Mouse (Mus musculus) adrenal gland, postnatal 25 days (tissue): ENCODE data around the gene Hnrnpab. TPM values are rescaled to one million over a fixed set of nuclear protein-coding genes. Genes with fewer than 3 reads are reported as not detected.

Experiments
- DNase-seq: peaks from one replicate; pipeline ENCODE4 v3.0.0; 2021; ENCODE audit warnings: mixed read lengths
- long read RNA-seq: library from polyadenylated mRNA; stranded (forward); transcript quantifications from one replicate; pipeline ENCODE4 v2.0.0, GENCODE M21; 2021
- total RNA-seq: library from RNA; stranded (reverse); gene quantifications from 2 replicates; pipeline ENCODE4 v1.2.3, GENCODE M21; 2021

Gene Hnrnpab
- total RNA-seq: 304 and 331 TPM in 2 replicates
- long read RNA-seq, transcript Hnrnpab-203 (8 exons, 1,437 nt): minor isoform, 71 of 209 reads
- long read RNA-seq, transcript Hnrnpab-201 (7 exons, 2,370 nt): major isoform, 87 of 209 reads
- long read RNA-seq, partial matches to known transcripts: 25 of 209 reads
- long read RNA-seq, other reads (novel, unspliced or antisense): 25 of 209 reads

- DNase-seq: peak; percentile 93
Observed at GRCm38 (mm10) chr11:51606447-51607095, at the start of gene Hnrnpab. Gene Hnrnpab, minus strand, starts transcription at chr11:51606847.

- DNase-seq: no peak
Observed at GRCm38 (mm10) chr11:51654891-51655290, 48.2 kb upstream of the Hnrnpab start.

DNA sequence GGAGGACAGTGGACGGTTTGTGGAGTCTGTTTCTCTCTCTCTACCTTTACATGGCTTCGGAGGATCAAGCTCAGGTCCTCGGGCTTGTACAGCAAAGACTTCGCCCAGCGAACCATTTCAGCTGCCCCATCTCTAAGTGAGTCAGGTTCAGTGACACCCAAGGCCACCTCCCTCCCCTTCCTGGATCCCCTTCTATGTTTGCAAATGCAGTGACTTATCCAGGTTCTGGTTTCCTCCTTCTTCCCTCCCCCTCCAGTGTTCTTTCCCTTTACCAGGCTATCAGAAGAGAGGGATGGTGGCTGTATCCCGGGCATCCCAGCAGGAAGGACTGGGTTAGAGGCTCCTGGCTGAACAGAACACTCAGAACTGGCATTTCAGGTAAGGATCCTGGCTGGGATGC lies 47.1 kb upstream of the Hnrnpab start:
- DNase-seq: no peak

GRCm38 (mm10) chr11:51652889-51653418 lies 46.3 kb upstream of the Hnrnpab start:
- no peak for DNase-seq

GRCm38 (mm10) chr11:51650691-51651515 lies 44.3 kb upstream of the Hnrnpab start, which contains the start of the genes N4bp3 and D930048N14Rik:
Gene N4bp3, minus strand, starts transcription at chr11:51650842.
Gene D930048N14Rik, plus strand, starts transcription at chr11:51650954.
- peak; percentile 88 for DNase-seq

- no peak for DNase-seq
Observed at GRCm38 (mm10) chr11:51650261-51650660, 43.6 kb upstream of the Hnrnpab start.

DNA sequence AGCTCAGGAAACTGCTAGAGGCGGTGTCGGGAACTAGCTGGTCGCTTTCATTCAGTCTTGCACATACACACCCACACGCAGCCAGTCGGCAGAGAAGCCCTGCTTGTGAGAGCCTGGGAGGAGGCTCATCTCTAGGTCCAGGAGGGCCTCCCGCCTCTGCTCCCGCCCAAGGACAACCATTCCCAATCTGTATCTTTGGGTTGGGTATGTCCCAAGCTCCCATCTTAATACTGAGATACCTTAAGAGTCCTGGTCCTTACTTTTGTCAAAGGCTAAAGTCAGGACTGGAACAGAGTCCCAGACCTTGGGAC lies 43.2 kb upstream of the Hnrnpab start:
- DNase-seq: no peak

GRCm38 (mm10) chr11:51649111-51649888 lies 42.7 kb upstream of the Hnrnpab start:
- no peak for DNase-seq

DNA sequence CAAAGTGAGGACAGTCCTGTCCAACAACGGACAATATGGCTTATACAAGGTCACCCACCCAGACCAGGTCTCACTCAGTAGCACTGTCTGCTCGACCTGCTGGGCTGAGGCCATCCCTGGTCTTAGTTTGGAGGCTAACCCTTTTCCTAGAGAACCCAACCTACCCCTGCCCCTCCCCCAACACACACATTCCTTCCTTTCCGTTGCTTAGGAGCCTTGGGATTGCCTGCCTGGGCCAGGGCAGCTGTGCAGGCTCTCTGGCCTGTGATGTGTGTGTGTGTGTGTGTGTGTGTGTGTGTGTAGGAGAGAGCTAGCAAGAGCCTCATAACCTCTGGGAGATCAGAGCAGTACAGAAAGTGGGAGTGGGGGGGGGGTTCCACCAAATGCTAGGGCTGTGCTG lies 41.9 kb upstream of the Hnrnpab start:
- DNase-seq: no peak

- no peak for DNase-seq
Observed at GRCm38 (mm10) chr11:51646751-51647667, 40.4 kb upstream of the Hnrnpab start.

DNA sequence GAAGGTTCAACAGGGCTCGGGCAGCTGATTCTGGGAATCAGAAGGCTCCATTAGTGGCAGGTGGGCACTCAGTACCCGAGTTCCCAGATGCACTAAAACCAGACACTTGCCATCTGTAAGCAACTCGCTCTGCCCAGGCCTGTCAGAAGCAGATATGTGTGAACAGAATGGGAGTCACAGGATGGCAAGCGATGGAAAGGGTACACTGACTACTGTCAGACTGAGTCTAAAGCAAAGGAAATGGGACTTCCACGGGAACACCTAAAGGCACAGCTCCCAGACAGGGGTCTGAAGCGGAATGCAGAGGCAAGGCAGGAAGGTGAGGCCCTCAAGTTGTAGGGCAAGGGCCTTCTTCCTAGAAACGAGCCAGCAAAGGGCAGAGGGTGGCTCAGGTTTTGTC lies 39.6 kb upstream of the Hnrnpab start:
- no peak for DNase-seq

DNA sequence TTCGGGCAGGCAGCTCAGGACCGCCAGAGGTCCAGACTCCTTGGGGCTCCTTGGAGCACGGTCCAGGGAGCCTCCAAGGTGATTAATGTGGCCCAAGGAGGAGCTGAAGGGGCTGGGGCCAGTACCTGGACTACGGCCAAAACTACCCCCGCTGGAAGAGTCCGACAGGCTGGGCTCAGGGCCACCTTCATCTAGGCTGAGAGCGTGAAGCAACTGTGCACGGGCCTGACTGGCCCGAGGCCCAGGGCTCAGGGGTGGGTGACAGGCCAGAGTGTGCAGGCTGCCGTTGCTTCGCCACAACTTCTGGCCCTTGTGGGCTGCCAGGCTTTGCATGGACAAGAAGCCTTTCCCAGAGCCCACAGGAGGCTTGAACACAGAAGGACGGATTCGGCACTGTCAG lies 38.6 kb upstream of the Hnrnpab start:
- DNase-seq: no peak

GRCm38 (mm10) chr11:51644217-51644616 lies 37.6 kb upstream of the Hnrnpab start:
- DNase-seq: no peak

DNA sequence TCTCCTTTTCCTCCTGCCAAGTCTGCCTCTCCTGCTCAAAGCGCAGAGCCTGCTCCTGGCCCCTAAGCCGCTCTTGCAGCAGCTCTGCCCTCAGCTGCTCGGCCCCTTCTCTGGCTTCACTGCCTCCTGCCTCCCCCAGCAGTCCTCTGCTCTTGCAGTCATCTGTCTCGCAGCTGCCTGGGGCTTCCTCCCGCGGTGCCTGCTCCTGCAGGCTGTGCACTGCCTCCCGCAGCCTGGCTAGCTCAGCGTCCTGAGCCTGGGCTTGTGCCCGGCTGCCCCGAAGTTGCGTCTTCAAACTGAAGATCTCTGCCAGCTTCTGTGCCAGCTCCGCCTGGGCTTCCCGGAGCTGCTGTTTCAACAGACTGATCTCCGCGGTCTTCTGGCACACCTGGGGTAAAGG lies 37.1 kb upstream of the Hnrnpab start:
- DNase-seq: no peak

DNA sequence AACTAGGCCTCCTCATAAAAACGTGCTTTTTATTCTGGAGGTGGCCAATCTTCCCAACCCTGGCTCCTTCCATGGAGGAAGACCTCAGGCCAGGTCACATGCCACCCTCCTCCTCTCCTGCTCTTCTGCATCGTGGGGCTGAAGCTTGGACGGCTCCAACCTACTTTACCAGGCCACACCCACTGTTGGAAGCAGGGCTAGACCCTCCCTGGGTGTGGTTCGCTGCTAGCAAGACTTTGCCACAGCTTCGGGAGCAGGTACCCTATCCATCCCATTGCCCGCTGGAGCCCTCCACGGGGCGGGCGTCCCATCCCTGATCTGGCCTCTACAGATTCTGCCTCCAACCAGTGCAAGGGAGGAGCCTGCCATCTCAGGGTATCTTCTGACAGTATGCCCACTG lies 36.6 kb upstream of the Hnrnpab start:
- no peak for DNase-seq

GRCm38 (mm10) chr11:51640748-51641147 lies 34.1 kb upstream of the Hnrnpab start:
- no peak for DNase-seq

- DNase-seq: no peak
Observed at GRCm38 (mm10) chr11:51638497-51638896, 31.9 kb upstream of the Hnrnpab start.

DNA sequence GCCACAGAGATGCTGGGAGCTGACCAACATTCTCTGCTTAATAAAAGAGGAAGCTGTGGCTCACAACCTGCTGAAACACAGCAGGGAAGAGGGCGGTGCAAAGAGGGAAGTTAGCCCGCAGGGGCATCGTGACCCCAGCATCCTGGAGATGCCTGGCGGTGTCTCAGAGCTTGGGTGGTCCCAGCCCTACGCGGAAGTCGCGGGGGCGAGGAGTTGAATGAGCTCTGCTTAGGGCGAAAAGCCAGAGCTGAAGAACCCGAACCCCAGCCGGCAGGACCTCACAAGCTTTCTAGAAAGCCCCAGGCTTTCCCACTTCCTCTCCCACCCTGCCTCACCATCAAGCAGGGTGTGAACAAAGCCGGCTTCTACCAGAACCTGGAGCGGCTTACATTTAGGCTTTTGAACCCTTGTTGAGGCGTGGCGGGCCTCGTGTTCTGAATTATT lies 31.3 kb upstream of the Hnrnpab start:
- DNase-seq: no peak

- peak; percentile 51 for DNase-seq
Observed at GRCm38 (mm10) chr11:51636323-51636684, 29.7 kb upstream of the Hnrnpab start.

DNA sequence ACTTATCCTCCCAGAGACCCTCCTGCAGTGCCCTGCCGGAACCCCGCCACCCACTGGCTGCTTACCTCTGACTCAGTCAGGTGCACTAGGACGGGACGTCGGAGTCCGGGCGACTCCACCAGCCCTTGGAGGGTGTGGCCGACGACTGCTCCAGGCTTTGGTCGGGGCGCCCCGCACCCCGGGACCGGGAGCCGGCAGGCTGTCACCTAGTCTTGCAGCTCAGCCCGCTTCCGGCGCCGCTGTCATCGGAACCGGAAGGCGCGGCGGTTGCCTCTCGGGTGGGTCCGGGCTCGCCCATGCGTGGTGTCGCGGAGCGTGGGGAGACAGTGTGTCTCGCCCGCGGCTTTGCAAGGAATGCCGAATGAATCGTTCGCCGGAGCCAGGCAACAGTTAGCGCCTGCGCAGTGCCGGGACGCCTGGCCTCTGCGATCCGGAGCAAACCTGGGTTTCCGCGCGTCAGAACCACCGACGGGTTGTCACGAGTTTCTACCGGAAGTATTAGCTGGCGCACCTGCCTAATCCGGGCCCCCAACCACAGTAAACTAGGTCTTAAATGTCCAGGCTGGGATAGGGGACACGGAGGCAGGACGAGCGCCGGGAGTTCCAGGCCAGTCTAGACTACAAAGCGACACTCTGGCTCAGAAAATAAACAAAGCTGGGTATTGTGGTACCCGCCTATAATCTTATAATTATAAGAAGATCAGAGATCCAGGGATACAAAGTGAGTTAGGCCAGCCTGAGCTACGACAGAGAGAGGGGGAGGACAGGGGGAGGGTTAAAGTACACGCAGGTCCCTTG lies 29.1 kb upstream of the Hnrnpab start, which contains the start of gene Rmnd5b:
Gene Rmnd5b (minus strand): TSS at position 372 of the 798 bp plus-strand sequence.
- peak; percentile 87 for DNase-seq
